Mouse (Mus musculus) right cerebral cortex, postnatal 36 days (tissue): ENCODE data around the gene Psg29.

ENCODE experiments used
- DNase-seq, 2 experiments: peaks; one replicate each; pipeline ENCODE4 v3.0.0; 2022; ENCODE audit warnings: low spot score in 2 of 2, mixed read lengths in 1 of 2

Psg29 gene

DNA sequence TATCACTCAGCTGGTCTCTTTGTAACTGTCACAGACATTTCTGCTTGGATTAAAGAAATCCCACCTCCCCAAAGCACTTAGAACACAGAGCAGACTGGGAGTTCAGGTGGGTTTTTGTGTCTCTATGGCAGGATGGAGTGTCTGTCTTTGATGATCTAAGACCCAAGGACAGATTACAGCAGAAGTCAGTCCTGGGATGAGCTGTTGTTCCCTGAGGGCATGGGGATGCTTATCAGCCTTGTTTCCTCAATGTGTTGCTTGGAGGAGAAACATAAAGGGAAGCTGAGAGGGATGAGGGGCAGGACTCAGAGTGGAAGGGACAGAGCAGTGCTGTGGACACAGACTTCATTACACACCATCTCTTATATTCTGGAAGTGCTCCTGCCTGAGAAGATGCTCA lies at the start of gene Psg29:
Gene Psg29 (plus strand): TSS at position 301 of the 400 bp plus-strand sequence.
- no peak for DNase-seq

DNA sequence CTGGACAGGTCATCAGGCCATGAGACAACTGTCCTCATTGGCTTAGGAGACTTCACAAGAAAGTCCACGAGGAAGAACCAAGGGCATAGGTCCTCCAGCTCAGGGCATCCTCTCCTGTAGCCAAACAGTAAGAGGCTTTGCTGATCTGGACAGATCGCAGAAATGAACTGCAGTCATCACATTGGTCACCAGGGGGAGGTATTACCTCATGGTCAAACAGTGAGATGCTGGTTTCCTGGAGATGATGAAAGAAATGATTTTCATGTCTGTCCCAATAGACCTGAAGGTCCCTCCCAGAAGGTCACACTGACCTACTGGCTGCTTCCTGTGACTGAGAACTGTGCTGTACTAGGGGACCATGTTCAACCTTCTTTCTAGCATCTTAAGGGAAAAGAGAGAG lies 47.6 kb upstream of the Psg29 start:
- no peak for DNase-seq

GRCm38 (mm10) chr7:17156885-17157677 lies 46.2 kb upstream of the Psg29 start:
- no peak for DNase-seq

DNA sequence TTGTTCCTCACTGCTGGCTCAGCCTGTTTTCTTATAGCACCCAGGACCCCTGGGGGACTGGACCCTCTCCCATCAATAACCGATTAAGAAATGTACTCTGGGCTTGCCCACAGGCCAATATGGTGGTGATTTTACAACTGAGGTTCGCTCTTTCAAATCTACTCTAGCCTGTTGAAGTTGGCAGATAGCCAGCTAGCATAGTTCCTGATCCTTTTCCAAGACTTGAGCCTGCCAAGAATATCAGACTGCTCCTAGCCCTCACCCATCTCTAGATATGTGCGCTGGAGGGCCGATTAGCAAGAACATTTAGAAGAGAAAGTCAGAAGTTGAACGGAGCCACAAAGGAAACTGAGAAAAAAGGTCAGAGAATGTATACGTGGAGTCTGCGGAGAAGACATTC lies 44.3 kb upstream of the Psg29 start:
- DNase-seq: no peak

DNA sequence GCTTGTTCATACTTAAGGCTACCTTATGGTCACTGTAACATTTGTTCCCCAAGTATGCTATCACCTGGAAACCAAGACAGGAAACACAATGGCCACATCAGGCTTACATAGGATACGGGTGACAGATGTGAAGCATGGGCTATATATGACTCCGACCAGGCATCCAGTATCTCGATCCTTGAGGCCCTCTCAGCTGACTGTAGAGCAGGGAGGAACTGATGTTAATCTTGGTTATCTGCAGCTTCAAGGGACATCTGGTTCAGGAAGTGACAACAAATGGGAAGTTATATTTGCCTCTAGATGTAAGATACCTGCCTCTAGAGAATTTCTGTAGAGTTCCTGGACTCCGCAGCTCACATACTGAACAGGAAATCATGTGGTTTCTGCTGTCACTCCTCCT lies 31.4 kb upstream of the Psg29 start:
- DNase-seq: no peak

DNA sequence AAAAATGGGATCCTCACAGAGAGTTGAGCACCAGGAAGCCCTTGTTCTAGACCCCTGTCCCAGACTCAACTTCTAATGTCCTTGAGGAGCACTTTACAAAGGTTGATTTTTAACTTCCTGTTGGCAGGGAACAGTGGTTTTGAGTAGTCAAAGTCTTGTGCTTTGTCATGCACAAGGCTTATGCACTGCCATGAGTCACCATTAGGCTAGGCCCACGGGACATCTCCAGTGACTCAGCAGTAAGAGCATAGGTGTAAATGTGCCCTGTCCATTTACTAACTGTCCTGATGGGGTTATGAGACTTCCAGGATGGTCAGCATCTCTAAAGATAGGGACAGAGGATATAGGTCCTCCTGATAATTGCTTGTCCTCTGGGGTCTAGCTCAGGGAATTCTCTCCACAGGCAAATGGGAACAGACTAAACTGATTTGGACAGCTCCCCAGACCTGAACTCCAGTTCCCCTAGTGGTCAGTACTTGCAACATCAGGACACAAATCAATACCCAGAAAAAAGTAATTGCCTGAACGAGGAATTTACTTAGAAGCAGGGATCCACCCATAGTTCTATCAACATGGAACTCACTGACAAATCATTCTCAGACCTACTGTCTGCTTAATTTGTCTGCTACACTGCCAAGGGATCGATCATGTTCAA lies 2.4 kb downstream of the Psg29 start:
- no peak for DNase-seq
